Mouse (Mus musculus): ENCODE measurements at regions not wholly inside any gene's neighbourhood (a gene's known extent, or its start where the extent isn't known, plus 50 kb on each side); places are given as distances from the start of the nearest gene placed in this dataset.

GRCm38 (mm10) chr19:26258677-26259076, 346.2 kb upstream of the Smarca2 start:
- no peak for DNase-seq (ENCODE audit: low read depth)

DNA sequence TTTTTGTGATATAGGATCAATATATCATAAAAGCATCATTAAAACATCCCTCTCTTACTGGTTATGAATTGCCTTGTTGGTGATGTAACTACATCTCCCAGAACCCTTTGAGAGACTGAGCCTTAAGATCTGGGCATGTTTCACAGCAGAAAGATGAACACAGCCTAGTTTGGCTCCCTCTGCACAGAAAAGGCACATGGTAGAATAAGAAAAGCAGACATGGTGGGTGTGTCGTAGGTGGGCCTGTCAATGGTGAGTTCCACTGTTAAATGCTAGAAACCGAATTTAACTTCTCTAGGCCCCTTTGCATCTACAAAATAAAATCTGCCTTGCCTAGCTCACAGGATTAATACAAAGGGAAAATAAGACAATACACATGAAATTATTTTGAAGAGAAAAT, 343.3 kb upstream of the Smarca2 start:
- DNase-seq (ENCODE audit: low read depth), result no peak

- no peak for DNase-seq (ENCODE audit: low read depth)
Measured at GRCm38 (mm10) chr19:26296360-26296759, 308.5 kb upstream of the Smarca2 start.

DNA sequence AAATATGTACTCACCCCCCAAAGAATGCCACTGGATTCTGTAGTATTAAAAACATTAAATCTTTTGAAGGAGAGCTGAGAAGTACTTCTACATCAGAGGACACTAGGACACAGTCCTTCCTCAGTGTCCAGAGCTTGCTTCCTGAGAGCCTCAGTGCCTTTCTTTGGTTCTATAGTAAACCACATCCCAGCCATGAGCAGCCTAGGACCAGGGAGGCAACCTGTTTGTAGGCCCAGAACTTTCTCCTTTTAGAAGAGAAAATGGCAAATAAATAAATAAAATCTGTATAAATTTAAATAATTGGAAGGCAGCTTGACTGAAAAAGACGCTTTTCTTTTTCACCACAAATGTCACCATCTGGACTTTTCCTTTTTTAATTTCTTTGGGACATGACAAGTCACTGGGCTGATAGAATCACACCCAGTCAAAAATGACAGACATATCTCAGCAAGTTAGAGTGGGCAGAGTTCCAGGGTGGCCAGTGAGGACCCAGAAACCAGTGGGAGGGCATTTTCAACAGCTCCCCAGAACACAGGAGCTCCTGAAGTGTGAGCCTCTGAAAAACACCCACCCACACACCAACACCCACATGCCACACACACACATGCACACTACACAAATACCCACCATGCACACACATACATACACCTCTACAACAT, 296.2 kb upstream of the Smarca2 start:
- DNase-seq (ENCODE audit: low read depth), result no peak

- no peak for DNase-seq (ENCODE audit: low read depth)
Measured at GRCm38 (mm10) chr19:26318977-26319376, 285.9 kb upstream of the Smarca2 start.

DNA sequence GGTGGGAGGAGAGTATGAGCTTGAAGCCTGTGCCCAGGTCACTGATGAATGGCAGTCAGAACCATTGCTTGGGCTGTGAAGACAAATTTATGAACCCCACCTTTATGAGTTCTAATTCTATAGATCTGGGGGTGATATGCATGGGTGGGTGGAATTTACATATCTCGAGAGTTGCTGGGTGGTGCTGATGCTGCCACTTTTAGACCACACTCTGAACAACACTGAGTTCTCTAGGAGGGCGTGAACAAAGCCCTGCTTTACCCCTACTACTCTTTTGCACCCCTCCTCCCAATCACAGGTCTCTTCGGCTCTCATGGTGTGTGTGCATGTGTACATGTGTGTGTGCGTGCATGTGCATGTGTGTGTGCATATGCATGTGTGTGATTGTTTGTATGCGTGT, 281.2 kb upstream of the Smarca2 start:
- no peak for DNase-seq (ENCODE audit: low read depth)

DNA sequence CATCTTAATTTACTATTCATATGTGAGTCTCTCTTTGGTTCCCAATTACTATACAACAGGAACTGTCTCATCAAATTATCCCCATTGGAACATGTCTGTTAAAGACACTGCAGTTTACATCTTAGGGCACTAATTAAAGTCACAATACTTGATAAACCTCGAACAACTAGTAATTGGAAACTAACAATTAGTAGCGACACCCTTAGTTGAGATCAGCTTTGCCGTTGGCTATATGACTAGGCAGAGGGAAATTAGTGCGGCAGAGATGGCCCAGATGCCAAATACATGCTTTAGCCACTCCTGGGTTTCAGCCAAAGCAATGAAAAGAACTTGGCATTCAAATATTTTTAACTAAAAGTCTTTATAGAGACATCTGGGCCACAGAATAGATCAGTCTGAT, 265.7 kb upstream of the Smarca2 start:
- DNase-seq (ENCODE audit: low read depth), result no peak

DNA sequence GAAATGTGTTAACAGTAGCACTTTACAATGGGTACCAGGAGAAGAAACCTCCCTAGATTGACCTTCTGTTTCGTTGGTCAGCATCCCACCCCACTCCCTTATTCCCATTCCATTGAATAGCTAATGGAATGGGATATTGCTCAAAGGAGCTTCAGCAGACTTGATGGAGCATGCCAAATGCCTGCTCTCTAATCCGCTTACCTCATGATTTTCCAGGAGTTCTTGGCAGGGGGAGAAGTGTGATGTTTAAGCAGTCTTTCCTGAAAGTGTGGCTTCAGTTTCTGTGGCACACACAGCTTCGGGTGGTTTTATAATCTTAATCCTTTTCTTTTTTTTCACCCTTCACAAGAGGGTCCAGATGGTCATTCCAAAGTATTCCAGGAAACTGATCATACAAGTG, 264.7 kb upstream of the Smarca2 start:
- DNase-seq (ENCODE audit: low read depth), result peak; percentile 60

DNA sequence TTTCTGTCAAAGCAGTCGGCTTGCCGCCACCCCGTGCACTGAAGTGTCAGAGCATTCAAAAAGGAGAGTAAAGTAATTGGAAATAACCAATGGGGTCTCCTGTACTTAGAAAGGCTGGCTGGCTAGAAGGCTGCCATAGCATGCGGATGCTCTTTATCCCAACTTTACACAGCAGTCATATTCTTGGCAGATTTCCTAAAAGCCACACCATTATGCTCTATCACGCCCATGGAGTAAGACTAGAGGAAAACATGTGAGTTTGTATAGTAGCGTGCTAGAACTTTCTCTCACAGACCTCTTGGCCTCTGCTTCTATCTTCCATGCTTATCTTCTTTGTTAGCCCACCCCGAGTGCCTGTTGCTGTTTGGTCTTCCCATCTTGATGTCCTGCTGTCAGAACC, 249.8 kb upstream of the Smarca2 start:
- no peak for DNase-seq (ENCODE audit: low read depth)

- DNase-seq (ENCODE audit: low read depth), result no peak
Measured at GRCm38 (mm10) chr19:26383961-26384381, 220.9 kb upstream of the Smarca2 start.

- no peak for DNase-seq (ENCODE audit: low read depth)
Measured at GRCm38 (mm10) chr19:26386075-26386474, 218.8 kb upstream of the Smarca2 start.

DNA sequence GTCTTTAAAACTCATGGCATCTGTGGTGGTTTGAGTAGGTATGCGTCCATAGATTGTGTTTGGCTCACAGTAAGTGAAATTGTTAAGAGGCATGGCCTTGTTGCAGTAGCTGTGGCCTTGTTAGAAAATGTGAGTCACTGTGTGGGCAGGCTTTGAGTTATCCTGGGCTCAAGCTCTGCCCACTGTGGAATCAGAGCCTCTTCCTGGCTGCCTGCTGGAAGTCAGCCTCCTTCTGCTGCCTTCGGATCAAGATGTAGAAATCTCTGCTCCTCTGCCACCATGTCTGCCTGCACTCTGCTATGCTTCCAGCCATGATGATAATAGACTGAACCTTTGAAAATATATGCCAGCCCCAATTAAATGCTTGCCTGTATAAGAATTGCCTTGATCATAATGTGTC, 192.2 kb upstream of the Smarca2 start:
- no peak for DNase-seq (ENCODE audit: low read depth)

GRCm38 (mm10) chr19:26414476-26415024, 190.3 kb upstream of the Smarca2 start:
- DNase-seq (ENCODE audit: low read depth), result no peak

DNA sequence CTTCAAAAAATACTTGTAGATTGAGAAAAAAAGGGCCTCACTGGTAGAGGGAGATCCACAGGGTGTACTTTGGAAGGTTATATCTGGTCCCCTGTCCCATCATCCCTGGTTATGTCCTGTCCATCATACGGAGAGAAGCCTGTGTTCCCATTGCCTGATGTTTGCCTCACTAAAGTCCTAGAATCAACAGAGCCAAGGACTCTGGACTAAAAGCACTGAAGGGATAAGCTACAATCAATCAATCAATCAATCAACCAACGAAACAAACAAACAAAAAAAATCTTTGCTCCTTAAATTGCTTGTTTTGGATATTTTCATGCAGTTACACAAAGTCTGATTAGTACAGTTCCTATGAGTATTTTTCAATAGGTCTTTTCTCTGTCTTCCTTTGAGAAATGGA, 185.1 kb upstream of the Smarca2 start:
- no peak for DNase-seq (ENCODE audit: low read depth)

DNA sequence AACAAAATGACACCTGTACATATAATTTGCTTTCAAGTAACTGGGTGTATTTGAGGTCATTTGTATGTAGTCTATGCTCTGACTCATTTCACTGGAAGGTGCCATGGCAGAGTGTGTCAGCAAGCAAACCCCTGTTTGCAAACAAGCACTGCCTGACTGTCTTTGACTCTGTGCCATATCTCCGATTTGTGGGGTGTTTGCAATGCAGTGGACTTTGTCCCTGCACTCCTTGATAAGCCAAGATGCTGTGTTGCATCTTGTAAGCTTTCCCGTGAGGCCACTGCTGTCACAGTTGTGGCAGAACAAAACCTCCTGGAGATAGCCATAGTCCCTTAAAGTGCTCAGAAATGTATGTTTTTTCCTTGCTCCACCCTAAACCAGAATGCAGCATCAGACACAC, 165.7 kb upstream of the Smarca2 start:
- DNase-seq (ENCODE audit: low read depth), result no peak

DNA sequence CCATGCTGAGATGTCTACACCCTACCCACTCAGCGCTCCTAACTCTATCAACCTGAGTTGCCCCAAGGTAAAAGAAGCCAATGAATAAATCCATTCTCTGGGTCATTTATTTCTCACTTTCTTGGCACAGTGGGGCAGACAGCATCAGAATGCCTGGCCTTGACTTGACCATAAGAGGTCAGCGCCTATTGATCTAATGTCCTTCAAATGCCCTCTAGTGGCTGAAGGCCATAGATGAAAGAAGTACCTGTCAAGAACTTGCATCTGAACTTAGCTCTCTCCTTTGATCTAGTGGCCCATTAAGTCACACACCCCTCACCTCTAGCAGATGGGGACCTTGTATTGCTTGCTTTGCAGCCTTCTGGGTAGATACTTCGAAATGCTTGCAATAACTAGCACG, 159.5 kb upstream of the Smarca2 start:
- no peak for DNase-seq (ENCODE audit: low read depth)

GRCm38 (mm10) chr19:26447427-26448023, 157.3 kb upstream of the Smarca2 start:
- no peak for DNase-seq (ENCODE audit: low read depth)

DNA sequence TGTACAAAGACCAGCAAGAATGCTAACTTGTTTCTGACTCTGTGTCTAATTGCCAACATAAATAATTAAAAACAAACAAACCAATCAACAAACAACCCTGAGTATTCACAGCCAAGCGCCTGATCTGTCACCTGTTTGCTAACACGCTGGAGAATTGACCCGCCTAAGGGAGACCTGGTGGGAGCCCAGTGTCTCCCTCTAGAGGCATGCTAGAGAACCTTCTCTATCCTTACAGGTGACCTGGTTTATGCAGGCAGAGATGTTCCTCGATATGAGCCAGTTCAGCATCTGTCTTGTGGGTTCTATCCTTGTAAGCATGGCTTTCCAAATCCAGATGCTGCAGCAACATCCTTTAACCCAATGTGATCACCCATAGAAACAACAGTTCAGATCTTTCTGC, 143.1 kb upstream of the Smarca2 start:
- DNase-seq (ENCODE audit: low read depth), result no peak

DNA sequence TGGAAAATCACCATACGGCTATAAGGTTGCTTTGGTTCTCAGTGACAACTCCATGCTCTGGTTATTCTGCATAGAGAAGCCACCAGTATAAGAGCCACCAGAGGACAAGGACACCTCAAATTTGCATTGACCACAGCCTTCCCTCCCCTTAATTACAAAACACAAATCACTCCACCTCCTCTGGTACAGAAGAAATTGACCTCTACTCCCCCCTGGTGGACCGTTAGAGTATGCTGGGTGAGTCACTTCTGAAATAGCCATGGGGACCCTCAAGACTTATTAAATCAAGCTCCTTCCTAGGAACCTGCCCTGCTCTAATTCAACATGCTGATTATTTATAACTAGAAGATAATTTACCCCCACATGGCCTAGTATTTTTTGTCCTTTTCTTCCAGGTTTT, 139.6 kb upstream of the Smarca2 start:
- DNase-seq (ENCODE audit: low read depth), result no peak

GRCm38 (mm10) chr19:26466244-26466643, 138.6 kb upstream of the Smarca2 start:
- no peak for DNase-seq (ENCODE audit: low read depth)

DNA sequence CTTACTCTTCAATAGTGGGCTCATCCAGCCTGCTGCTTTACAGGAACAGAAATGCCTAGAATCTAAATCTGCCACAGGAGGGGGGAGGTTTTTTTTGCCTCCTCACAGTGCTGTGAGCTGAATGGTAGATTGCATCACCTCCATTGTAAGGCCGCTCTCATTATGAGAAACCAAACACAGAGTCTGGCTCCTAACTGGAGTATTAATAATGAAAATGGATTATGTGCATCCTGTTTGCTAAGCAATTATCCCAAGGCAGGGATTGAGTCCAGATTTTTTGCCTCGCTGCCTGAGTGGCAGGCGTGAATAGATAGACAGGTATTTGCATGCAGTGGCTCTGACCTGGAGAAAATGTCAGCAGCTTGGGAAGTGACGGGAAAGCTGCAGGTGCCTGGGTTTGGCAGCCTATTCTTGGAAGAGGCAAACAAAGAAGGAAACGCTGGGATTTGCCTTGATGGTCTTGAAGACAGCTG, 137.6 kb upstream of the Smarca2 start:
- DNase-seq (ENCODE audit: low read depth), result no peak

GRCm38 (mm10) chr19:26472659-26473058, 132.2 kb upstream of the Smarca2 start:
- DNase-seq (ENCODE audit: low read depth), result peak; percentile 94

GRCm38 (mm10) chr19:26473211-26473610, 131.6 kb upstream of the Smarca2 start:
- DNase-seq (ENCODE audit: low read depth), result peak; percentile 63

GRCm38 (mm10) chr19:26475197-26475596, 129.7 kb upstream of the Smarca2 start:
- no peak for DNase-seq (ENCODE audit: low read depth)
